Mouse (Mus musculus): Measurements from ENCODE around the gene Laptm5. TPM values are rescaled to one million over a fixed set of nuclear protein-coding genes. Genes with fewer than 3 reads are reported as not detected.

Gene Laptm5
- polyA plus RNA-seq (2015; fragmentation: Nextera tagmentation; extraction: Ambion mirVana), result 38.5 and 46.1 TPM in 2 replicates

GRCm38 (mm10) chr4:130913077-130913476, at the start of gene Laptm5:
Laptm5 (plus strand) TSS chr4:130913125.

GRCm38 (mm10) chr4:130944112-130944511, 31.2 kb downstream of the Laptm5 start, which contains the start of gene Matn1:
Matn1 (plus strand) TSS chr4:130944385.

Other genes with a start within 250 kb of the Laptm5 start
- 29.4 and 42.8 TPM in 2 replicates for gene Pum1, start 249.8 kb upstream of the Laptm5 start, polyA plus RNA-seq (2015; fragmentation: Nextera tagmentation; extraction: Ambion mirVana)
- 57.5 and 63.4 TPM in 2 replicates for gene Sdc3, start 120.6 kb upstream of the Laptm5 start, polyA plus RNA-seq (2015; fragmentation: Nextera tagmentation; extraction: Ambion mirVana)
- not detected in 2 replicates for gene Matn1, start 31.3 kb downstream of the Laptm5 start, polyA plus RNA-seq (2015; fragmentation: Nextera tagmentation; extraction: Ambion mirVana)

All from adrenal gland, postnatal 0 days (tissue).